In the genomic region with DNA sequence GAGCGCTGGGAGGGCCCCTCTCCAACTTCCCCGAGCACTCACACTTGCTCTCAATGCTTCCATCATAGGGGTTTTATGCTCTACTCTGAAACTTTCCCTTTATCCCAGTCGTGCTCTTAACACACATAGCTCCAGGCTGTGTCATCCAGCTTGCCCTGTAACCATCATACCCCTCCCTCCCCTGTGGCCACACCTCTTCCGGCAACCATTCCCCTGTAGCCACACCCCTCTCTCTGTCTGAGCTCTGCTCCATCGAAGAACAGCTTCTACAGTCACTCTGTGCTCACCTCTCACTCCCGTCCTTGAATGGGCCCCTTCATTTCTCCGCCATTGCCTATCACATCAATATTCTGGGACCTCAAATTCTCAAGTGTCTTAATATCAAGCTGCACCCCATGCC, we compare ENCODE assay signal across 13 mouse cellular contexts.
DNase-seq lines count a peak whose midpoint lies in the region; ATAC-seq lines count a peak whose summit lies in the region.
"Had no signal": no experiment of that assay in that cellular context is flagged by ENCODE, and none has a peak within 500 bp of the region (broad histone marks: within the 10 kb centered on the region; RNA-seq: fewer than 3 reads in every experiment).

No protein-coding gene starts in this region.

- no peak overlapping the region for H3K4me3 ChIP-seq in heart, embryonic 16.5 days (ENCODE audit: low read length)
- no peak overlapping the region for H3K4me3 ChIP-seq in midbrain, embryonic 14.5 days (replicated peaks; ENCODE audit: low read depth, low read length)
- no peak overlapping the region for H3K4me3 ChIP-seq in midbrain, embryonic 16.5 days (ENCODE audit: low read depth, low read length)
- H3K4me3 ChIP-seq: stomach, embryonic 15.5 days had no signal

- DNase-seq in heart, adult 9 months (ENCODE audit: low spot score in 2 of 2): no peak
- DNase-seq in midbrain, embryonic 14.5 days: no peak
- peak; percentile 33 for DNase-seq in adipocyte (ENCODE audit: low spot score)
- DNase-seq in gastrocnemius, adult 8-10 months (ENCODE audit: low spot score in 2 of 2): no peak
- no peak for DNase-seq in testis, postnatal 10 days (ENCODE audit: low spot score)
- DNase-seq in cerebellum, adult 11 months: no peak
- DNase-seq: adrenal gland, adult 8-10 months; cerebellum, postnatal 36 days; forebrain, postnatal 0 days had no signal

- no peak for ATAC-seq in heart, embryonic 16.5 days (replicated peaks; ENCODE audit: extremely low read depth, insufficient read depth, low FRiP score)
- no peak for ATAC-seq in midbrain, embryonic 14.5 days (ENCODE audit: low FRiP score, low TSS enrichment)
- ATAC-seq in midbrain, embryonic 16.5 days: no peak
- ATAC-seq: forebrain, postnatal 0 days; inflammation-experienced regulatory T-cells, adult 6 months had no signal

- H3K27me3 ChIP-seq in heart, embryonic 16.5 days (ENCODE audit: control insufficient read depth, insufficient read depth, low read length): no peaks in the 10 kb centered on the region
- no peaks in the 10 kb centered on the region for H3K27me3 ChIP-seq in midbrain, embryonic 14.5 days (ENCODE audit: control insufficient read depth, insufficient read depth, low read length)
- no peaks in the 10 kb centered on the region for H3K27me3 ChIP-seq in midbrain, embryonic 16.5 days (ENCODE audit: control insufficient read depth, insufficient read depth, low read depth, low read length)
- H3K27me3 ChIP-seq: stomach, embryonic 15.5 days had no signal

- H3K27ac ChIP-seq in heart, embryonic 16.5 days (ENCODE audit: low read length): peak overlapping the region; percentile 47
- peak overlapping the region; percentile 47; the same call in 1 of the 2 replicates for H3K27ac ChIP-seq in midbrain, embryonic 14.5 days (replicated peaks; ENCODE audit: low read depth, low read length)
- no peak overlapping the region for H3K27ac ChIP-seq in midbrain, embryonic 16.5 days (ENCODE audit: low read length)
- H3K27ac ChIP-seq: stomach, embryonic 15.5 days had no signal

- 52% methylated on average over 7 of the region's 7 CpGs for WGBS in heart, embryonic 16.5 days
- 70% methylated on average over 7 of the region's 7 CpGs for WGBS in midbrain, embryonic 14.5 days
- WGBS in midbrain, embryonic 16.5 days: 58% methylated on average over 7 of the region's 7 CpGs

- no peaks in the 10 kb centered on the region for H3K9me3 ChIP-seq in heart, embryonic 16.5 days (replicated peaks; ENCODE audit: control insufficient read depth, low read length)
- H3K9me3 ChIP-seq in midbrain, embryonic 14.5 days (ENCODE audit: control insufficient read depth, low read length): no peaks in the 10 kb centered on the region
- H3K9me3 ChIP-seq in midbrain, embryonic 16.5 days (replicated peaks; ENCODE audit: control insufficient read depth, low read length, poor library complexity, severe bottlenecking): no peaks in the 10 kb centered on the region
- H3K9me3 ChIP-seq: stomach, embryonic 15.5 days had no signal

- 0 out of 2 replicates have a peak overlapping the region, but pooled peaks have one; percentile 47 for H3K9ac ChIP-seq in heart, embryonic 16.5 days (ENCODE audit: low read length)
- no peak overlapping the region for H3K9ac ChIP-seq in midbrain, embryonic 14.5 days (replicated peaks; ENCODE audit: low read length)
- H3K9ac ChIP-seq in midbrain, embryonic 16.5 days (ENCODE audit: low read depth, low read length): no peak overlapping the region
- H3K9ac ChIP-seq: forebrain, postnatal 0 days; stomach, embryonic 15.5 days had no signal

- no peaks in the 10 kb centered on the region for H3K36me3 ChIP-seq in heart, embryonic 16.5 days (ENCODE audit: control insufficient read depth, insufficient read depth)
- no peaks in the 10 kb centered on the region for H3K36me3 ChIP-seq in midbrain, embryonic 14.5 days (ENCODE audit: control insufficient read depth, insufficient read depth, low read length)
- no peaks in the 10 kb centered on the region for H3K36me3 ChIP-seq in midbrain, embryonic 16.5 days (ENCODE audit: control insufficient read depth, insufficient read depth, low read length)
- H3K36me3 ChIP-seq: stomach, embryonic 15.5 days had no signal

- H3K4me2 ChIP-seq in heart, embryonic 16.5 days (ENCODE audit: low read depth, low read length): no peak overlapping the region
- no peak overlapping the region for H3K4me2 ChIP-seq in midbrain, embryonic 14.5 days (ENCODE audit: low read length)
- no peak overlapping the region for H3K4me2 ChIP-seq in midbrain, embryonic 16.5 days (ENCODE audit: low read length)
- H3K4me2 ChIP-seq: stomach, embryonic 15.5 days had no signal

- H3K4me1 ChIP-seq in heart, embryonic 16.5 days (ENCODE audit: control insufficient read depth, insufficient read depth, low read length): peaks cover 41% of the 10 kb centered on the region
- peaks cover 18% of the 10 kb centered on the region for H3K4me1 ChIP-seq in midbrain, embryonic 14.5 days (ENCODE audit: control insufficient read depth, insufficient read depth, low read length)
- H3K4me1 ChIP-seq in midbrain, embryonic 16.5 days (ENCODE audit: control insufficient read depth, insufficient read depth, low read length): peaks cover 9% of the 10 kb centered on the region
- H3K4me1 ChIP-seq: stomach, embryonic 15.5 days had no signal
